Mouse (Mus musculus): ENCODE data around the gene Mogat2. TPM values are rescaled to one million over a fixed set of nuclear protein-coding genes. Genes with fewer than 3 reads are reported as not detected.

Mogat2 gene
- polyA plus RNA-seq, 1 experiment from 2014 or later, result 1.1 TPM

DNA sequence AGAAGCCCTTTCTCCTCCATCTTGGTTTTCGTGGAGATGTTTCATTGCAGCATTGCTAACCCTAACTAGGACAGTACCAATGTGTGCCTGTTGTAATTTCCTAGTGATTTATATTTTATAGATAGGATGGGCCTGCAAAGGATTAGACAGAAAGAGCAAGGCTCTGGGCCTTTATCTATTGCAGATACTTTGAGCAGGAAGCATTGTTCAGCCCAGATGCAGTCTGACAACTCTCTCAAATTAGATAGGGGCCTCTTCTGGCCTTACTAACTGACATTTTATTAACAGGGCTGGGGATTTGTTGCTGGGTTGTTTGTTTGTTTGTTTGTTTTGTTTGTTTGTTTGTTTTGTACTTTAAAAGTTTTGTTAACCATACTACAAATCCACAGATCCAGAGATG is 25.4 kb downstream of the Mogat2 start:
- no peaks in the 10 kb centered on the region for H3K27me3 ChIP-seq (ENCODE audit: control insufficient read depth, insufficient read depth, low read depth, low read length)
- no peak for ATAC-seq
- 0 out of 2 replicates have a peak, but pooled peaks cover 2% of the 10 kb centered on the region for H3K9me3 ChIP-seq (replicated peaks; ENCODE audit: control insufficient read depth, low read length, poor library complexity, severe bottlenecking)
- WGBS, result 91% methylated on average over 1 of the region's 1 CpGs
- H3K4me2 ChIP-seq (ENCODE audit: low read length), result no peak overlapping the region
- H3K9ac ChIP-seq (ENCODE audit: low read depth, low read length), result no peak overlapping the region
- H3K36me3 ChIP-seq (ENCODE audit: control insufficient read depth, insufficient read depth, low read length), result no peaks in the 10 kb centered on the region
- no peaks in the 10 kb centered on the region for H3K4me1 ChIP-seq (ENCODE audit: control insufficient read depth, insufficient read depth, low read length)
- no peak overlapping the region for H3K27ac ChIP-seq (ENCODE audit: low read length)
- H3K4me3 ChIP-seq (ENCODE audit: low read depth, low read length), result no peak overlapping the region

DNA sequence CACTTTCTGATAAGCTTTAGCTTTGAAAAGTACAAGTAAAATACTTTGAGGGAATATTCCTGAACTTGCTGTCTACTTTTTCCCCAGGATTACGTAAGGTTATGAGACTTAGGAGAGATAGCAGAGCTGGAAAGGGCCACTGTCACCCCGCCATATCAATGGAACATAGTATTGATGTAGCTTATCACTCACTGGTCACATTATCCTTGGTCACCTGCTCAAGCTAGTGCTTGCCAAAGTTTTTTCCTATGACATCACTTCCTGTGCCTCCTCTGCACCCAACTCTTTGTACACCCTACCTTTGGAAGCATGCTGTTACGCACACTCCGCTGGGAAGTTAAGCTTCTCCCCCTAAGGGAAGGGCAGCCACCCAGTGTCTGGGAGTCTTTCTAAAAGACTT is 29.7 kb downstream of the Mogat2 start:
- 90% methylated on average over 4 of the region's 4 CpGs for WGBS
- ATAC-seq, result no peak

DNA sequence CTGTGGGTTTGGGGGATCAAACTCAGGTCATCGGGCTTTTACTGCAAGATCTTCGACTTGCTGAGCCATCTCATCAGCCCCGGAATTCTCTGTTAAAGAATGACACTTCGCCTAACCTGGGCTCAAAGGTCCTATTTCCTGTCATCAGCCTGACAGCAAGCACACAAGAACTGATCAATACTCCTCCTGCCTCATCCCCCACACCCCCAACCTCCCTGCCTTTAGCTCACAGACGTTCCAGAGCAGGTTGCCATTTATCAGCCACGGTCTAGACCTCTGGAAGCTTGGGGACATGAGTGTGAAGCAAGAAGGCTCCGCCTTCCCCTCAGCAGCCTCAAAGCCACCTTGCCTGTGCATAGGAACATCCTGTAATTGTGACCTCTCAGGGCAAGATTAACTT is 32.1 kb downstream of the Mogat2 start:
- no peak for ATAC-seq
- Histone ChIP-seq H3K36me3 (ENCODE audit: control insufficient read depth, insufficient read depth, low read length) (no peaks in the 10 kb centered on the region), H3K4me1 (ENCODE audit: control insufficient read depth, insufficient read depth, low read length) (no peaks in the 10 kb centered on the region), H3K9ac (ENCODE audit: low read depth, low read length) (no peak overlapping the region), H3K27ac (ENCODE audit: low read length) (no peak overlapping the region), H3K27me3 (ENCODE audit: control insufficient read depth, insufficient read depth, low read depth, low read length) (no peaks in the 10 kb centered on the region), H3K4me3 (ENCODE audit: low read depth, low read length) (no peak overlapping the region), H3K4me2 (ENCODE audit: low read length) (no peak overlapping the region), H3K9me3 (replicated peaks; ENCODE audit: control insufficient read depth, low read length, poor library complexity, severe bottlenecking) (no peaks in the 10 kb centered on the region)
- WGBS, result 81% methylated on average over 7 of the region's 7 CpGs

More for the DNA sequence above, 29.7 kb downstream of the Mogat2 start:
- Histone ChIP-seq H3K9ac (ENCODE audit: low read depth, low read length) (no peak overlapping the region), H3K4me2 (ENCODE audit: low read length) (no peak overlapping the region), H3K4me1 (ENCODE audit: control insufficient read depth, insufficient read depth, low read length) (no peaks in the 10 kb centered on the region), H3K27me3 (ENCODE audit: control insufficient read depth, insufficient read depth, low read depth, low read length) (no peaks in the 10 kb centered on the region), H3K27ac (ENCODE audit: low read length) (no peak overlapping the region), H3K36me3 (ENCODE audit: control insufficient read depth, insufficient read depth, low read length) (no peaks in the 10 kb centered on the region), H3K4me3 (ENCODE audit: low read depth, low read length) (no peak overlapping the region), H3K9me3 (replicated peaks; ENCODE audit: control insufficient read depth, low read length, poor library complexity, severe bottlenecking) (0 out of 2 replicates have a peak, but pooled peaks cover 2% of the 10 kb centered on the region)

DNA sequence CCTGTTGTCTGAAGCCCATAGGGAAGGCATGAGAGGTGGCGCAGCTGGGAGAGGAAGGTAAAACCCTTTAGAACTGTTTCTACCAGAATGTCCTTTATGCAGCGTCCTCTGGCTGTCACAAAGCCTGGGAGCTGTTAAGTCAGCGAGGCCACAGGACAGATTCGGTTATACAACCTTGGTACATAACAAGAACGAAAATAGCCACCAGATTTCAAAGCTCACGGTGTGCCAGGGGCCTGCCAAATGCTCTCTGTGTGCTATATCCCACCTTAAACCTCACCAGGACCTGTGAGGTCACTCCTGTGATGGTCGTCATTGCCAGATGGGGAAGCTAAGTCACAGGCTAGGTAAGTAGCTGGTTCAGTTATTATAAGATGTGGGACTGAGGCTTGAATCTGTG is 36.3 kb downstream of the Mogat2 start:
- no peak overlapping the region for H3K9ac ChIP-seq (ENCODE audit: low read depth, low read length)
- H3K4me3 ChIP-seq (ENCODE audit: low read depth, low read length), result no peak overlapping the region
- no peak overlapping the region for H3K4me2 ChIP-seq (ENCODE audit: low read length)
- WGBS, result 86% methylated on average over 7 of the region's 7 CpGs
- no peaks in the 10 kb centered on the region for H3K36me3 ChIP-seq (ENCODE audit: control insufficient read depth, insufficient read depth, low read length)
- H3K27me3 ChIP-seq (ENCODE audit: control insufficient read depth, insufficient read depth, low read depth, low read length), result no peaks in the 10 kb centered on the region
- no peak for ATAC-seq
- no peak overlapping the region for H3K27ac ChIP-seq (ENCODE audit: low read length)
- H3K4me1 ChIP-seq (ENCODE audit: control insufficient read depth, insufficient read depth, low read length), result no peaks in the 10 kb centered on the region
- H3K9me3 ChIP-seq (replicated peaks; ENCODE audit: control insufficient read depth, low read length, poor library complexity, severe bottlenecking), result no peaks in the 10 kb centered on the region

DNA sequence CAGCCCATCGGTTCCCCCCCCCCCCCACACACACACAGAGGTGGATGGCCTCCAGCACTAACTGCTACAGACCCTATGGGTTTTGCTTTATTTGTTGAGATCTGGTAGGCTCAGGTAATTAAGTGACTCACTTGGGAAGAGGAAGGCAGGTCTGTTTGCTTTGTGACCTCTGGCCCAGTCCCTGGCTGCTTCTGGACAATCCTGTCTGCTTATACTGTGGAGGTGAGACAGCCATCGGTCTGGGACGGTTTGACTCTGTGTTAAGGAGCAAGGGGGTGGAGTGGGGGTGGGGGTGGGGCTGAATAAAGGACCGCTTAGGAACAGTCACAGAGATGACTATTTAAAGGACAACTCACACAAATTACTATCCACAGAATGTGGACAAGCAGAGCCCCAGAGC is 38.1 kb downstream of the Mogat2 start:
- Histone ChIP-seq H3K4me2 (ENCODE audit: low read length) (no peak overlapping the region), H3K9ac (ENCODE audit: low read depth, low read length) (no peak overlapping the region), H3K4me3 (ENCODE audit: low read depth, low read length) (no peak overlapping the region), H3K27ac (ENCODE audit: low read length) (no peak overlapping the region), H3K9me3 (replicated peaks; ENCODE audit: control insufficient read depth, low read length, poor library complexity, severe bottlenecking) (no peaks in the 10 kb centered on the region), H3K27me3 (ENCODE audit: control insufficient read depth, insufficient read depth, low read depth, low read length) (no peaks in the 10 kb centered on the region), H3K4me1 (ENCODE audit: control insufficient read depth, insufficient read depth, low read length) (no peaks in the 10 kb centered on the region), H3K36me3 (ENCODE audit: control insufficient read depth, insufficient read depth, low read length) (no peaks in the 10 kb centered on the region)
- 58% methylated on average over 4 of the region's 4 CpGs for WGBS
- no peak for ATAC-seq

DNA sequence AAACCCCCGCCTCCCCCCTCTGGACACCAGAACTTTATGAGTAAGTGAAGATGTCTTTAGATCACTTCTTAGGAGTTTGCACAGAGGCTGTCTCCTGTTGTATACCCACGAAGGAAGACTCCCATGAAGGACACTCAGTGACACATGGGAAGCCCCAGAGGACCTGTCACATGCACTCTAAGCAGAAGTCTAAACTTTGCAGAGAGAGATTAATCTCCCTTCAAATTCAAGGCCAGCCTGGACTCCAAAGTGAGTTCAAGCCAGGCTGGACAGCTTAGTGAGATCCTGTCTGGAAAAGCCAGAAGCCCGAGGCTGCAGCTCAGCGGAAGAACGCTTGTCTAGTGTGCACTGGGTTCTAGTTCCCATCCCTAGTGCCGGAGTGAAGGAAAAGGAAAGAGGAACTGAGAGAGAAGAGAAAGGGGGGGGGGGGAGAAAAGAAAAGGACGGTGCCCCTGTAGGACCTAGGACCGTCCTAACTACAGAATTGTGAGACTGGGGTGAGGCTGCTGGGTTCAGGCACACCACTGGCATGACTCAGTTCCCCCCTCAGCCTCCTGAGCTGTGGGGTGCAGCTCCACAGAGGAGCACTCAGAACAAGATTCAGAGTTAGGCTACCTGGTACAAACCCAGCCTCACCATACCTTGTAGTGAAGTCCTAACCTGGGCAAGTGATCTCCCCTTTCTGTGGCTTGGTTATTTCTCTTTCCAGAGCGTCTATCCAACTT is 38.8 kb downstream of the Mogat2 start:
- WGBS, result 87% methylated on average over 9 of the region's 9 CpGs
- Histone ChIP-seq H3K4me2 (ENCODE audit: low read length) (no peak overlapping the region), H3K4me1 (ENCODE audit: control insufficient read depth, insufficient read depth, low read length) (no peaks in the 10 kb centered on the region), H3K4me3 (ENCODE audit: low read depth, low read length) (no peak overlapping the region), H3K27ac (ENCODE audit: low read length) (no peak overlapping the region), H3K9ac (ENCODE audit: low read depth, low read length) (no peak overlapping the region), H3K9me3 (replicated peaks; ENCODE audit: control insufficient read depth, low read length, poor library complexity, severe bottlenecking) (no peaks in the 10 kb centered on the region), H3K36me3 (ENCODE audit: control insufficient read depth, insufficient read depth, low read length) (no peaks in the 10 kb centered on the region), H3K27me3 (ENCODE audit: control insufficient read depth, insufficient read depth, low read depth, low read length) (no peaks in the 10 kb centered on the region)
- no peak for ATAC-seq

DNA sequence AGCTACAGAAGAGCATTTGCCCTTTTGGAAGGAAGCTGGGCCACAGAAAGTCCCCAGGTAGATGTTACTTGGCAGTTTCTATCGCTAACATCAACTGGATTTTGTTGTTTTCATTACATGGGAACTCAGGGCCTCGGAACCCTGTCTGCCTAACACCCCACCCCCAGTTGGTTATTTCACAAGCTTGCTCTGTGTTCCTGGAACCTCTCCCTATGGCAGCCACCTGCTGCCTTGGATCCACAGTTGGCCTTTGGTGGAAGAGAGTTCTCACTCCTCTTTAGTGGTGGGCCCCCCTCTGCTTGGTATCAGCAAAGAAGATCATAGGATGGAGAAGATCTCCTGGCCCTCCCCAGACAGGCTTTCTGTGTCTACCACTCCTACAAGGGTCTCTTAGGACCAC is 39.6 kb downstream of the Mogat2 start:
- H3K4me3 ChIP-seq (ENCODE audit: low read depth, low read length), result no peak overlapping the region
- no peak for ATAC-seq
- H3K9me3 ChIP-seq (replicated peaks; ENCODE audit: control insufficient read depth, low read length, poor library complexity, severe bottlenecking), result no peaks in the 10 kb centered on the region
- no peaks in the 10 kb centered on the region for H3K27me3 ChIP-seq (ENCODE audit: control insufficient read depth, insufficient read depth, low read depth, low read length)
- H3K36me3 ChIP-seq (ENCODE audit: control insufficient read depth, insufficient read depth, low read length), result no peaks in the 10 kb centered on the region
- no peaks in the 10 kb centered on the region for H3K4me1 ChIP-seq (ENCODE audit: control insufficient read depth, insufficient read depth, low read length)
- H3K9ac ChIP-seq (ENCODE audit: low read depth, low read length), result no peak overlapping the region
- no peak overlapping the region for H3K4me2 ChIP-seq (ENCODE audit: low read length)
- H3K27ac ChIP-seq (ENCODE audit: low read length), result no peak overlapping the region
- WGBS, result 85% methylated on average over 2 of the region's 2 CpGs

DNA sequence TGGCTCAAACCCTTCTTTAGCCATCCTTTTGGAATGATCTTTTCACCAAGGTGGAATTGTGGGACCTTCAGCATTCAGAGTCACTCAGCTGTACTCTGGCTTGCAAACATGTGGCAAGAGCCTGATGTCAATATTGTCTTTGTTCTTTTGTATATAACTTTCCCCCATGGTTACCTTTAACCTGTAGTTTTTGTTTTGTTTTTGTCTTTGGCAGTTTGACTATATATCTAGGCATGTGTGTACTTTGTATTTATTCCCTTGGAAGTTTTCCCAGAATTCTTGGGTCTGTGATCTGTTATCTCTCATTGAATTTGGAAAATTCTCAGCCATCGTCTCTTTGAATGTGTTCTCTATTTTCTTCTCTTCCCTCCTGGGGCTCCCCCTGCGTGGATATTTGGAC is 43.9 kb downstream of the Mogat2 start:
- no peak for ATAC-seq
- 58% methylated on average over 2 of the region's 2 CpGs for WGBS

DNA sequence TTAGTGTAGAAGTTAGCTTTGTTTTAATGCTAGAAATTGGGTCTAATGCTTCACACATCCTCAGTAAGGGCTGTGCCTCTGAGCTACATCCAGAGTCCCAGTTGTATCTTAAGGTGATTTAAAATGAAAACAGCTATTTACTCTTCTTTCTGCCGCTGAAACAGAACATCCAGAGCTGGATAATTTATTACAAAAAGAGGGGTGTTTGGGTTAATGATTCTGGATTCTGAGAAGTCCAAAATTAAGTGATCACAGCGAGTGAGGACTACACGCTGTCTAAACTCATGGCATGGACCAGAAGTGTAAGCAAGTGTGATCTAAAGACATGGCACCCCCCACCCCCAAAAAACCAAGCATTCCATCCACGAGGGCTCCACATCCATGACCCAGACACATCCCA is 44.5 kb downstream of the Mogat2 start:
- H3K9ac ChIP-seq (ENCODE audit: low read depth, low read length), result no peak overlapping the region
- H3K27me3 ChIP-seq (ENCODE audit: control insufficient read depth, insufficient read depth, low read depth, low read length), result no peaks in the 10 kb centered on the region
- WGBS, result 95% methylated on average over 4 of the region's 4 CpGs
- H3K4me2 ChIP-seq (ENCODE audit: low read length), result no peak overlapping the region
- no peak for ATAC-seq
- H3K36me3 ChIP-seq (ENCODE audit: control insufficient read depth, insufficient read depth, low read length), result no peaks in the 10 kb centered on the region
- no peaks in the 10 kb centered on the region for H3K9me3 ChIP-seq (replicated peaks; ENCODE audit: control insufficient read depth, low read length, poor library complexity, severe bottlenecking)
- H3K27ac ChIP-seq (ENCODE audit: low read length), result no peak overlapping the region
- no peak overlapping the region for H3K4me3 ChIP-seq (ENCODE audit: low read depth, low read length)
- H3K4me1 ChIP-seq (ENCODE audit: control insufficient read depth, insufficient read depth, low read length), result no peaks in the 10 kb centered on the region

More for the DNA sequence above, 43.9 kb downstream of the Mogat2 start:
- H3K4me3 ChIP-seq (ENCODE audit: low read depth, low read length), result no peak overlapping the region
- H3K27me3 ChIP-seq (ENCODE audit: control insufficient read depth, insufficient read depth, low read depth, low read length), result no peaks in the 10 kb centered on the region
- no peaks in the 10 kb centered on the region for H3K4me1 ChIP-seq (ENCODE audit: control insufficient read depth, insufficient read depth, low read length)
- no peaks in the 10 kb centered on the region for H3K36me3 ChIP-seq (ENCODE audit: control insufficient read depth, insufficient read depth, low read length)
- no peak overlapping the region for H3K27ac ChIP-seq (ENCODE audit: low read length)
- no peaks in the 10 kb centered on the region for H3K9me3 ChIP-seq (replicated peaks; ENCODE audit: control insufficient read depth, low read length, poor library complexity, severe bottlenecking)
- H3K9ac ChIP-seq (ENCODE audit: low read depth, low read length), result no peak overlapping the region
- H3K4me2 ChIP-seq (ENCODE audit: low read length), result no peak overlapping the region

Data from midbrain, embryonic 16.5 days (tissue).